Mouse (Mus musculus) kidney, embryonic 15.5 days (tissue): ENCODE measurements around the gene Kcnb1. TPM values are rescaled to one million over a fixed set of nuclear protein-coding genes. Genes with fewer than 3 reads are reported as not detected.
"Not testable (repeated sequence)": the region's sequence is repeated elsewhere in the genome, so short reads cannot be mapped to it uniquely, and the experiment has no call there.

Source experiments
- ATAC-seq: fragments of 200-750 bp; cut with Nextera tagmentation; replicated peaks from 2 replicates; pipeline ENCODE4 v1.8.0; 2017; ENCODE audit warnings: moderate TSS enrichment; ENCODE audit not compliant: low FRiP score
- H3K27ac ChIP-seq: fragments of 300-500 bp; sonication (generic); 2 replicates; pipeline ENCODE4 v1.5.1; 2015; ENCODE audit warnings: mild to moderate bottlenecking, inconsistent platforms
- H3K27me3 ChIP-seq: fragments of 300-500 bp; sonication (generic); 2 replicates; pipeline ENCODE4 v1.6.1; 2015; ENCODE audit warnings: inconsistent platforms
- H3K36me3 ChIP-seq: fragments of 300-500 bp; sonication (generic); 2 replicates; pipeline ENCODE4 v1.6.1; 2015; ENCODE audit warnings: inconsistent platforms
- H3K4me1 ChIP-seq: fragments of 300-500 bp; sonication (generic); 2 replicates; pipeline ENCODE4 v1.6.1; 2015; ENCODE audit warnings: inconsistent platforms
- H3K4me2 ChIP-seq: fragments of 300-500 bp; sonication (generic); 2 replicates; pipeline ENCODE4 v1.6.1; 2015; ENCODE audit warnings: moderate library complexity, mild to moderate bottlenecking, inconsistent platforms
- H3K4me3 ChIP-seq: fragments of 300-500 bp; sonication (generic); replicated peaks from 2 replicates; pipeline ENCODE4 v1.5.1; 2015; ENCODE audit warnings: mild to moderate bottlenecking, inconsistent platforms
- H3K9ac ChIP-seq: fragments of 300-500 bp; sonication (generic); 2 replicates; pipeline ENCODE4 v1.6.1; 2015; ENCODE audit warnings: mild to moderate bottlenecking, inconsistent platforms
- H3K9me3 ChIP-seq: fragments of 300-500 bp; sonication (generic); replicated peaks from 2 replicates; pipeline ENCODE4 v1.6.1; 2016; ENCODE audit warnings: inconsistent platforms
- WGBS: fragments of 180-500 bp; shearing (Covaris S2); methylation state at CpG from one replicate; pipeline ENCODE4 v1.1.7; 2015; ENCODE audit warnings: mixed read lengths; 5-methylcytosine and 5-hydroxymethylcytosine counted together
- polyA plus RNA-seq: library from polyadenylated mRNA; unstranded; fragments of >200 nt; fragmentation: Nextera tagmentation; extraction: Ambion mirVana; gene quantifications from 2 replicates; pipeline ENCODE4 v1.2.1, GENCODE M21; 2015

The Kcnb1 gene
- polyA plus RNA-seq, 1 experiment from 2014 or later = 1.9 TPM

- H3K4me1 ChIP-seq = peaks cover 3% of the 10 kb centered on the region; the same call in 1 of the 2 replicates
- H3K27ac ChIP-seq = no peak overlapping the region
- no peaks in the 10 kb centered on the region for H3K36me3 ChIP-seq
- no peak overlapping the region for H3K9ac ChIP-seq
- no peaks in the 10 kb centered on the region for H3K9me3 ChIP-seq
- H3K27me3 ChIP-seq = no peaks in the 10 kb centered on the region
- WGBS = 84% methylated on average over 13 of the region's 13 CpGs
- ATAC-seq = no peak
- no peak overlapping the region for H3K4me2 ChIP-seq
- no peak overlapping the region for H3K4me3 ChIP-seq
These were observed 31.3 kb upstream of the Kcnb1 start for GRCm38 (mm10) chr2:167221159-167221845.

DNA sequence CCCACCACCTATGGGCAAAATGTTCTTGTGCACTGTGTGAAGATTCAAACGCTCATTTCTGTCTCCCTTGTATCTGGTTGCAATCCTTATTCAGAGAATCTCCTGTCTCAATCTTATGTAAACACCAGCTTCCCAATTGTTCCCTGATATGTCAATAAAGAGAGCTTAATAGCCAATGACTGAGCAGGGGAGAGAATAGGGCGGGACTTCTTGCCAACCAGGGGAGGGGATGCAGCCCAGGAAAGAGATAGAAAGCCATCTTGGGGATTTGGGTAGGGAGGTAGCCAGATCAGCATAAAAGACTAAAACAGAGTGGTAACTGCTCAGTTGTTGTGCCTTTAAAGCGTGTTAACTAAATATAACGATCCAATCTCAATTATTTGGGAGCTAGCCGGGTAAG lies 30.8 kb upstream of the Kcnb1 start:
- Histone ChIP-seq H3K27ac (no peak overlapping the region), H3K27me3 (no peaks in the 10 kb centered on the region), H3K36me3 (no peaks in the 10 kb centered on the region), H3K4me2 (no peak overlapping the region), H3K4me1 (peaks cover 3% of the 10 kb centered on the region; the same call in 1 of the 2 replicates), H3K4me3 (no peak overlapping the region), H3K9ac (no peak overlapping the region), H3K9me3 (no peaks in the 10 kb centered on the region)
- WGBS = 93% methylated on average over 5 of the region's 5 CpGs
- ATAC-seq = no peak

DNA sequence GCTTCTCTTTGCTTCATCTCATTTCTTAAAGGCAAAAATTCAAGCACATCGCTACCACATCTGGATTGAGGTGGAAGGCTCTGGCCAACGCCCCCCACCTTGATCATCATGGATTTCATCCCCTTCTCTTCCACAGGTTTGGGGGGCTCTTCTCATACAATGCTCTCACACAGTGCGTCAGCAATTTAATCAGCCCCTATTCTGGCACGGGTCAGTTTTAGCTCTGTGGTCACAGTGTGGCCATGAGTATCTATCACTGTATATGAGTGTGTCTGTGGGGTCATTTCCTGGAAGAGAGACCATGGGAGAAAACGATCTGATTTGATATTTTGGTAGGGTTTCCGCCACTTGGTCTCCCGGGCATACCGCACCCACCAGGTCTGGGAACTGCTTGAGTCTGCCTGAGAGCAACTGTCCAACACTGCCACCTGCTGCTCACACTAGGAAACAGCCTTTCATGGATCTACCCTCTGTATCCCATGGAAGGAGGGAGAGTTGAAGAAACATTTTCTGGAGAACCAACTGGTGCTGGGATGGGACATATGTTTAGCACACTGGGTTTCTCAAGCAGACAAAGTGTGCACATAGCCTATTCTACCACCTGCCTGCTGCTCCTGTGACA lies 29.3 kb upstream of the Kcnb1 start:
- no peaks in the 10 kb centered on the region for H3K27me3 ChIP-seq
- H3K36me3 ChIP-seq = 0 out of 2 replicates have a peak, but pooled peaks cover under 1% of the 10 kb centered on the region
- no peak overlapping the region for H3K4me2 ChIP-seq
- H3K9me3 ChIP-seq = no peaks in the 10 kb centered on the region
- no peak overlapping the region for H3K9ac ChIP-seq
- H3K27ac ChIP-seq = no peak overlapping the region
- ATAC-seq = peak; percentile 57; the same call in 1 of the 2 replicates
- H3K4me1 ChIP-seq = peaks cover 3% of the 10 kb centered on the region; the same call in 1 of the 2 replicates
- H3K4me3 ChIP-seq = no peak overlapping the region
- 49% methylated on average over 8 of the region's 8 CpGs for WGBS

GRCm38 (mm10) chr2:167213666-167214065 lies 23.7 kb upstream of the Kcnb1 start:
- no peak for ATAC-seq
- Histone ChIP-seq H3K27me3 (no peaks in the 10 kb centered on the region), H3K4me2 (no peak overlapping the region), H3K27ac (no peak overlapping the region), H3K9me3 (no peaks in the 10 kb centered on the region), H3K9ac (no peak overlapping the region), H3K4me3 (no peak overlapping the region), H3K4me1 (no peaks in the 10 kb centered on the region), H3K36me3 (peaks cover 14% of the 10 kb centered on the region; the same call in 1 of the 2 replicates)
- WGBS = 94% methylated on average over 12 of the region's 12 CpGs

DNA sequence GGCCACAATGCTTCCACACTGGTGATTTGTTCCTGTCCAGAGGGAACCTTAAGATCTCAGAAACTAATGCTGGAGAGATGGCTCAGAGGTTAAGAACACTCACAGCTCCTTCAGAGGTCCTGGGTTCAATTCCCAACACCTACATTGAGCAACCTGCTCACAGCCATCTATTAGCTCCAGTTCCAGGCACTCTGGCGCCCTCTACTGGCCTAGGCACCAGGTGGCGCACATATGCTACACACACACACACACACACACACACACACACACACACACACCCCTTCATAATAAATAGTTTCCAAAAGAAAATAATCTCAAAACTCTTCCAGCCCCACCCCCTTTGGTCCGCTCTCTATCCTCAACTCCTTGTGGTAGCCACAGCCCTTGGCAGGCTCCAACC lies 23.1 kb upstream of the Kcnb1 start:
- ATAC-seq = no peak
- H3K9ac ChIP-seq = no peak overlapping the region
- no peaks in the 10 kb centered on the region for H3K9me3 ChIP-seq
- H3K4me2 ChIP-seq = no peak overlapping the region
- H3K27ac ChIP-seq = no peak overlapping the region
- WGBS = 92% methylated on average over 3 of the region's 3 CpGs
- H3K36me3 ChIP-seq = peaks cover 14% of the 10 kb centered on the region; the same call in 1 of the 2 replicates
- no peaks in the 10 kb centered on the region for H3K27me3 ChIP-seq
- no peak overlapping the region for H3K4me3 ChIP-seq
- H3K4me1 ChIP-seq = no peaks in the 10 kb centered on the region

GRCm38 (mm10) chr2:167212551-167212950 lies 22.6 kb upstream of the Kcnb1 start:
- H3K4me3 ChIP-seq = no peak overlapping the region
- no peak overlapping the region for H3K27ac ChIP-seq
- H3K9ac ChIP-seq = no peak overlapping the region
- H3K9me3 ChIP-seq = no peaks in the 10 kb centered on the region
- no peaks in the 10 kb centered on the region for H3K27me3 ChIP-seq
- no peak for ATAC-seq
- 91% methylated on average over 6 of the region's 6 CpGs for WGBS
- H3K4me1 ChIP-seq = peaks cover 2% of the 10 kb centered on the region; the same call in 1 of the 2 replicates
- H3K4me2 ChIP-seq = no peak overlapping the region
- H3K36me3 ChIP-seq = peaks cover 14% of the 10 kb centered on the region; the same call in 1 of the 2 replicates

GRCm38 (mm10) chr2:167212089-167212488 lies 22.1 kb upstream of the Kcnb1 start:
- Histone ChIP-seq H3K27ac (no peak overlapping the region), H3K4me1 (peaks cover 5% of the 10 kb centered on the region), H3K9me3 (no peaks in the 10 kb centered on the region), H3K9ac (no peak overlapping the region), H3K4me3 (no peak overlapping the region), H3K27me3 (no peaks in the 10 kb centered on the region), H3K36me3 (peaks cover 14% of the 10 kb centered on the region; the same call in 1 of the 2 replicates), H3K4me2 (no peak overlapping the region)
- WGBS = 93% methylated on average over 3 of the region's 3 CpGs
- no peak for ATAC-seq

DNA sequence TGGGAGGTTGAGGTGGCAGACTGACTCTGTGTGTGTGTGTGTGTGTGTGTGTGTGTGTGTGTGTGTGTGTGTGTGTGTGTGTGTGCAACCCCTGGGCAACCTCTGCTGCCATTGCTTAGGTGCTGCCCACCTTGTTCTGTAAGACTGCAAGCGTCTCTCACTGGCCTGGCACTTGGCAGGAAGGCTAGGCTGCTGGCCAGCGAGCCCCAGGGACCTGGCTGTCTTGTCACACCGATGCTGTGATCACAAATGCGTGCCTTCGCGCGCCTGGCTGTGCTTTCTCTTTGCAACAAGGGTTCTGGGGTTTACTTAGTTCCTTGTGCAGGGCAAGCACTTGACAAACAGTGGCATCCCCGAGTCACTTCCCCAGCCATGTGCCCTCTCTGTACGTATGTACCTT lies 19.9 kb upstream of the Kcnb1 start:
- Histone ChIP-seq H3K9me3 (no peaks in the 10 kb centered on the region), H3K4me1 (peaks cover 22% of the 10 kb centered on the region), H3K27me3 (no peaks in the 10 kb centered on the region), H3K4me3 (no peak overlapping the region), H3K36me3 (peaks cover 14% of the 10 kb centered on the region; the same call in 1 of the 2 replicates), H3K9ac (no peak overlapping the region), H3K4me2 (no peak overlapping the region), H3K27ac (no peak overlapping the region)
- no peak for ATAC-seq
- 62% methylated on average over 9 of the region's 9 CpGs for WGBS

GRCm38 (mm10) chr2:167208984-167209383 lies 19.0 kb upstream of the Kcnb1 start:
- no peak for ATAC-seq
- H3K27me3 ChIP-seq = no peaks in the 10 kb centered on the region
- 81% methylated on average over 3 of the region's 3 CpGs for WGBS

GRCm38 (mm10) chr2:167205918-167206629 lies 16.1 kb upstream of the Kcnb1 start:
- WGBS = 69% methylated on average over 18 of the region's 18 CpGs
- no peaks in the 10 kb centered on the region for H3K9me3 ChIP-seq
- peaks cover 4% of the 10 kb centered on the region; the same call in 1 of the 2 replicates for H3K27me3 ChIP-seq
- H3K4me3 ChIP-seq = no peak overlapping the region
- 0 out of 2 replicates have a peak overlapping the region, but pooled peaks have one; percentile 1 for H3K4me2 ChIP-seq
- 0 out of 2 replicates have a peak overlapping the region, but pooled peaks have one; percentile 37 for H3K27ac ChIP-seq
- H3K36me3 ChIP-seq = no peaks in the 10 kb centered on the region
- ATAC-seq = peak; percentile 61
- H3K4me1 ChIP-seq = peaks cover 42% of the 10 kb centered on the region
- no peak overlapping the region for H3K9ac ChIP-seq

More at GRCm38 (mm10) chr2:167208984-167209383, 19.0 kb upstream of the Kcnb1 start:
- peaks cover 22% of the 10 kb centered on the region for H3K4me1 ChIP-seq
- H3K9me3 ChIP-seq = no peaks in the 10 kb centered on the region
- peaks cover 10% of the 10 kb centered on the region; the same call in 1 of the 2 replicates for H3K36me3 ChIP-seq
- H3K4me2 ChIP-seq = no peak overlapping the region
- H3K9ac ChIP-seq = no peak overlapping the region
- H3K27ac ChIP-seq = no peak overlapping the region
- no peak overlapping the region for H3K4me3 ChIP-seq

- H3K27me3 ChIP-seq, H3K9ac ChIP-seq, ATAC-seq, H3K4me2 ChIP-seq, H3K9me3 ChIP-seq, H3K36me3 ChIP-seq, H3K27ac ChIP-seq, H3K4me3 ChIP-seq: not testable (repeated sequence)
- WGBS = 86% methylated on average over 5 of the region's 5 CpGs
- H3K4me1 ChIP-seq = peaks cover 44% of the 10 kb centered on the region
These were observed 14.7 kb upstream of the Kcnb1 start for GRCm38 (mm10) chr2:167204686-167205085.
